Mouse (Mus musculus): ENCODE data around the gene Pid1. TPM values are rescaled to one million over a fixed set of nuclear protein-coding genes. Genes with fewer than 3 reads are reported as not detected.

Pid1 gene
- polyA plus RNA-seq, 1 experiment = 2.8 TPM

DNA sequence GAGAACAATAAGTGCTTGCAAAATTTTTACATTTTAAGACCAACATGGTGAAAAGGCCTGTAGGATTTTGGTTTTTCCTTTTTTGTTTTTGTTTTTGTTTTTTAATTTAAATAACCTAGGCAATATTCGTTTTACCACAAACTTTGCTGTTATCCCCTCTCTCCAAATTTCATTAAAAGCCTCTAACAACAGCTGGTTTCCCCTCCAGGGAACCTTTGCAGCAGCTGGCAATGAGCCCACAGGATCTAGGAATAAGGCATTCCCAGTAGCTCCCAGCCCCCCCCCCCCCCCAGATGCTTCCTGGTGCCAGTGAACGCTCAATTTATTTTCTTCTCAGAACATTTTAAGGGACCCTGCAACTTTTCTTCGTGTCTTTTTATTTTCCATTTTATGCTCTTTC is 38.7 kb downstream of the Pid1 start:
- Histone ChIP-seq H3K4me3 (ENCODE audit: low read depth, low read length) (no peak overlapping the region), H3K4me1 (ENCODE audit: control insufficient read depth, insufficient read depth, insufficient read length, low read length) (no peaks in the 10 kb centered on the region), H3K27ac (ENCODE audit: insufficient read depth, low read depth, low read length) (no peak overlapping the region), H3K36me3 (ENCODE audit: control insufficient read depth, insufficient read depth, low read length) (no peaks in the 10 kb centered on the region), H3K27me3 (ENCODE audit: control insufficient read depth, insufficient read depth, low read length) (no peaks in the 10 kb centered on the region)
- 58% methylated on average over 3 of the region's 3 CpGs for WGBS
- TF ChIP-seq CTCF (IDR thresholded peaks at IDR 0.05; ENCODE audit: extremely low read depth, insufficient read length, insufficient replicate concordance, low read depth, low read length) (no peak), POLR2A (IDR thresholded peaks at IDR 0.05; ENCODE audit: low read depth, low read length) (no peak)

GRCm38 (mm10) chr1:84321327-84321726 is 42.7 kb downstream of the Pid1 start:
- Histone ChIP-seq H3K27me3 (ENCODE audit: control insufficient read depth, insufficient read depth, low read length) (no peaks in the 10 kb centered on the region), H3K4me1 (ENCODE audit: control insufficient read depth, insufficient read depth, insufficient read length, low read length) (no peaks in the 10 kb centered on the region), H3K27ac (ENCODE audit: insufficient read depth, low read depth, low read length) (no peak overlapping the region; the same call in 1 of the 2 replicates), H3K4me3 (ENCODE audit: low read depth, low read length) (no peak overlapping the region), H3K36me3 (ENCODE audit: control insufficient read depth, insufficient read depth, low read length) (no peaks in the 10 kb centered on the region)
- 72% methylated on average over 4 of the region's 4 CpGs for WGBS
- TF ChIP-seq POLR2A (IDR thresholded peaks at IDR 0.05; ENCODE audit: low read depth, low read length) (no peak), CTCF (IDR thresholded peaks at IDR 0.05; ENCODE audit: extremely low read depth, insufficient read length, insufficient replicate concordance, low read depth, low read length) (no peak)

GRCm38 (mm10) chr1:84318569-84318968 is 45.4 kb downstream of the Pid1 start:
- Histone ChIP-seq H3K4me3 (ENCODE audit: low read depth, low read length) (no peak overlapping the region), H3K27me3 (ENCODE audit: control insufficient read depth, insufficient read depth, low read length) (no peaks in the 10 kb centered on the region), H3K27ac (ENCODE audit: insufficient read depth, low read depth, low read length) (no peak overlapping the region), H3K36me3 (ENCODE audit: control insufficient read depth, insufficient read depth, low read length) (no peaks in the 10 kb centered on the region), H3K4me1 (ENCODE audit: control insufficient read depth, insufficient read depth, insufficient read length, low read length) (no peaks in the 10 kb centered on the region)
- TF ChIP-seq POLR2A (IDR thresholded peaks at IDR 0.05; ENCODE audit: low read depth, low read length) (no peak), CTCF (IDR thresholded peaks at IDR 0.05; ENCODE audit: extremely low read depth, insufficient read length, insufficient replicate concordance, low read depth, low read length) (no peak)
- WGBS = 74% methylated on average over 1 of the region's 1 CpGs

GRCm38 (mm10) chr1:84317827-84318226 is 46.2 kb downstream of the Pid1 start:
- H3K27me3 ChIP-seq (ENCODE audit: control insufficient read depth, insufficient read depth, low read length) = no peaks in the 10 kb centered on the region
- TF ChIP-seq CTCF (IDR thresholded peaks at IDR 0.05; ENCODE audit: extremely low read depth, insufficient read length, insufficient replicate concordance, low read depth, low read length) (no peak), POLR2A (IDR thresholded peaks at IDR 0.05; ENCODE audit: low read depth, low read length) (no peak)
- no peaks in the 10 kb centered on the region for H3K36me3 ChIP-seq (ENCODE audit: control insufficient read depth, insufficient read depth, low read length)
- no peaks in the 10 kb centered on the region for H3K4me1 ChIP-seq (ENCODE audit: control insufficient read depth, insufficient read depth, insufficient read length, low read length)
- WGBS = 90% methylated on average over 1 of the region's 1 CpGs
- no peak overlapping the region for H3K27ac ChIP-seq (ENCODE audit: insufficient read depth, low read depth, low read length)
- no peak overlapping the region for H3K4me3 ChIP-seq (ENCODE audit: low read depth, low read length)

GRCm38 (mm10) chr1:84309966-84310460 is 54.0 kb downstream of the Pid1 start:
- Histone ChIP-seq H3K4me1 (ENCODE audit: control insufficient read depth, insufficient read depth, insufficient read length, low read length) (no peaks in the 10 kb centered on the region), H3K27me3 (ENCODE audit: control insufficient read depth, insufficient read depth, low read length) (no peaks in the 10 kb centered on the region), H3K36me3 (ENCODE audit: control insufficient read depth, insufficient read depth, low read length) (no peaks in the 10 kb centered on the region), H3K27ac (ENCODE audit: insufficient read depth, low read depth, low read length) (no peak overlapping the region), H3K4me3 (ENCODE audit: low read depth, low read length) (no peak overlapping the region)
- TF ChIP-seq CTCF (IDR thresholded peaks at IDR 0.05; ENCODE audit: extremely low read depth, insufficient read length, insufficient replicate concordance, low read depth, low read length) (no peak), POLR2A (IDR thresholded peaks at IDR 0.05; ENCODE audit: low read depth, low read length) (no peak)
- 20% methylated on average over 2 of the region's 2 CpGs for WGBS

GRCm38 (mm10) chr1:84305713-84306421 is 58.1 kb downstream of the Pid1 start:
- TF ChIP-seq POLR2A (IDR thresholded peaks at IDR 0.05; ENCODE audit: low read depth, low read length) (no peak), CTCF (IDR thresholded peaks at IDR 0.05; ENCODE audit: extremely low read depth, insufficient read length, insufficient replicate concordance, low read depth, low read length) (no peak)
- no peaks in the 10 kb centered on the region for H3K4me1 ChIP-seq (ENCODE audit: control insufficient read depth, insufficient read depth, insufficient read length, low read length)
- H3K27ac ChIP-seq (ENCODE audit: insufficient read depth, low read depth, low read length) = no peak overlapping the region
- no peaks in the 10 kb centered on the region for H3K27me3 ChIP-seq (ENCODE audit: control insufficient read depth, insufficient read depth, low read length)
- no peaks in the 10 kb centered on the region for H3K36me3 ChIP-seq (ENCODE audit: control insufficient read depth, insufficient read depth, low read length)
- WGBS = 86% methylated on average over 16 of the region's 16 CpGs
- H3K4me3 ChIP-seq (ENCODE audit: low read depth, low read length) = no peak overlapping the region

- TF ChIP-seq POLR2A (IDR thresholded peaks at IDR 0.05; ENCODE audit: low read depth, low read length) (no peak), CTCF (IDR thresholded peaks at IDR 0.05; ENCODE audit: extremely low read depth, insufficient read length, insufficient replicate concordance, low read depth, low read length) (no peak)
- WGBS = 67% methylated on average over 3 of the region's 3 CpGs
- Histone ChIP-seq H3K36me3 (ENCODE audit: control insufficient read depth, insufficient read depth, low read length) (no peaks in the 10 kb centered on the region), H3K27ac (ENCODE audit: insufficient read depth, low read depth, low read length) (no peak overlapping the region), H3K27me3 (ENCODE audit: control insufficient read depth, insufficient read depth, low read length) (no peaks in the 10 kb centered on the region), H3K4me1 (ENCODE audit: control insufficient read depth, insufficient read depth, insufficient read length, low read length) (no peaks in the 10 kb centered on the region), H3K4me3 (ENCODE audit: low read depth, low read length) (no peak overlapping the region)
These were observed 61.2 kb downstream of the Pid1 start for GRCm38 (mm10) chr1:84302788-84303187.

All from small intestine, adult 2 months (tissue).